Mouse (Mus musculus) CH12.LX (cell line): ENCODE measurements around the gene Apbb1ip.

ENCODE experiments used
- CTCF ChIP-seq, 2 experiments: IDR thresholded peaks in 1 of 2; conservative IDR thresholded peaks in 1 of 2; 2 replicates each; pipeline ENCODE4 v1.5.1; 2011 to 2012; ENCODE audit warnings: low read depth in 2 of 2, low read length in 2 of 2, improper control_type of control experiment in 1 of 2, inconsistent platforms in 1 of 2, mild to moderate bottlenecking in 1 of 2, moderate library complexity in 1 of 2
- EP300 ChIP-seq: IDR thresholded peaks from 2 replicates; pipeline ENCODE4 v1.6.1; 2011; ENCODE audit warnings: low read length, improper control_type of control experiment
- IRF4 ChIP-seq: IDR thresholded peaks from 2 replicates; pipeline ENCODE4 v1.6.1; 2014; ENCODE audit warnings: low read depth, mild to moderate bottlenecking, inconsistent platforms, low read length, improper control_type of control experiment
- MAZ ChIP-seq: IDR thresholded peaks from 2 replicates; pipeline ENCODE4 v1.6.1; 2012; ENCODE audit warnings: low read depth, mild to moderate bottlenecking, inconsistent platforms, low read length, improper control_type of control experiment, moderate library complexity
- MXI1 ChIP-seq: IDR thresholded peaks from 2 replicates; pipeline ENCODE4 v1.6.1; 2011; ENCODE audit warnings: mild to moderate bottlenecking, low read depth, low read length, improper control_type of control experiment
- TCF12 ChIP-seq: IDR thresholded peaks from 2 replicates; pipeline ENCODE4 v1.6.1; 2014; ENCODE audit warnings: low read depth, mild to moderate bottlenecking, inconsistent platforms, low read length, improper control_type of control experiment

- TF ChIP-seq CTCF (conservative IDR thresholded peaks at IDR 0.05 in 1 of 2, IDR thresholded peaks at IDR 0.05 in 1 of 2; ENCODE audit: low read depth in 2 of 2, low read length in 2 of 2) (no peak), TCF12 (no peak), EP300 (peak; percentile 52), IRF4 (no peak; the same call in 1 of the 2 replicates), MXI1 (peak; percentile 91), MAZ (no peak)
Observed at GRCm38 (mm10) chr2:22807312-22807711, 33.4 kb downstream of the Apbb1ip start.
